Mouse (Mus musculus) hindbrain, embryonic 11.5 days (tissue): ENCODE data around the gene Bcl2l2. TPM values are rescaled to one million over a fixed set of nuclear protein-coding genes. Genes with fewer than 3 reads are reported as not detected.

Source experiments
- ATAC-seq: fragments of 200-750 bp; cut with Nextera tagmentation; 2 replicates; pipeline ENCODE4 v1.8.0; 2017; ENCODE audit warnings: mild to moderate bottlenecking, moderate TSS enrichment, moderate library complexity; ENCODE audit not compliant: low FRiP score
- DNase-seq: peaks from one replicate; pipeline ENCODE4 v3.0.0-alpha.2; 2015; ENCODE audit warnings: low spot score
- H3K27ac ChIP-seq: fragments of 300-500 bp; sonication (generic); 2 replicates; pipeline ENCODE4 v1.5.1; 2014; ENCODE audit warnings: mild to moderate bottlenecking, low read depth, low read length
- H3K27me3 ChIP-seq: fragments of 300-500 bp; sonication (generic); 2 replicates; pipeline ENCODE4 v1.6.1; 2014; ENCODE audit warnings: mild to moderate bottlenecking, low read length, moderate library complexity, mixed read lengths; ENCODE audit not compliant: control insufficient read depth, insufficient read depth
- H3K36me3 ChIP-seq: fragments of 300-500 bp; sonication (generic); 2 replicates; pipeline ENCODE4 v1.6.1; 2014; ENCODE audit warnings: mild to moderate bottlenecking, low read length, moderate library complexity, mixed read lengths; ENCODE audit not compliant: control insufficient read depth, insufficient read depth
- H3K4me1 ChIP-seq: fragments of 300-500 bp; sonication (generic); replicated peaks from 2 replicates; pipeline ENCODE4 v1.6.1; 2014; ENCODE audit warnings: low read length, mixed read lengths; ENCODE audit not compliant: control insufficient read depth, insufficient read depth
- H3K4me2 ChIP-seq: fragments of 300-500 bp; sonication (generic); replicated peaks from 2 replicates; pipeline ENCODE4 v1.6.1; 2014; ENCODE audit warnings: mild to moderate bottlenecking, low read depth, low read length
- H3K4me3 ChIP-seq: fragments of 300-500 bp; sonication (generic); 2 replicates; pipeline ENCODE4 v1.5.1; 2014; ENCODE audit warnings: low read depth, low read length
- H3K9ac ChIP-seq: fragments of 300-500 bp; sonication (generic); 2 replicates; pipeline ENCODE4 v1.6.1; 2014; ENCODE audit warnings: low read depth, low read length
- H3K9me3 ChIP-seq: fragments of 300-500 bp; sonication (generic); 2 replicates; pipeline ENCODE4 v1.6.1; 2016; ENCODE audit warnings: low read length; ENCODE audit not compliant: control insufficient read depth
- WGBS: fragments of 180-500 bp; shearing (Covaris S2); extraction: QIAGEN DNeasy Blood & Tissue Kit; methylation state at CpG from one replicate; pipeline ENCODE4 v1.1.7; 2014; 5-methylcytosine and 5-hydroxymethylcytosine counted together
- polyA plus RNA-seq: library from polyadenylated mRNA; unstranded; fragments of >200 nt; fragmentation: Nextera tagmentation; extraction: Ambion mirVana; gene quantifications from 2 replicates; pipeline ENCODE4 v1.2.1, GENCODE M21; 2014

Gene Bcl2l2
- polyA plus RNA-seq, 1 experiment from 2014 or later, result 4.3 TPM

DNA sequence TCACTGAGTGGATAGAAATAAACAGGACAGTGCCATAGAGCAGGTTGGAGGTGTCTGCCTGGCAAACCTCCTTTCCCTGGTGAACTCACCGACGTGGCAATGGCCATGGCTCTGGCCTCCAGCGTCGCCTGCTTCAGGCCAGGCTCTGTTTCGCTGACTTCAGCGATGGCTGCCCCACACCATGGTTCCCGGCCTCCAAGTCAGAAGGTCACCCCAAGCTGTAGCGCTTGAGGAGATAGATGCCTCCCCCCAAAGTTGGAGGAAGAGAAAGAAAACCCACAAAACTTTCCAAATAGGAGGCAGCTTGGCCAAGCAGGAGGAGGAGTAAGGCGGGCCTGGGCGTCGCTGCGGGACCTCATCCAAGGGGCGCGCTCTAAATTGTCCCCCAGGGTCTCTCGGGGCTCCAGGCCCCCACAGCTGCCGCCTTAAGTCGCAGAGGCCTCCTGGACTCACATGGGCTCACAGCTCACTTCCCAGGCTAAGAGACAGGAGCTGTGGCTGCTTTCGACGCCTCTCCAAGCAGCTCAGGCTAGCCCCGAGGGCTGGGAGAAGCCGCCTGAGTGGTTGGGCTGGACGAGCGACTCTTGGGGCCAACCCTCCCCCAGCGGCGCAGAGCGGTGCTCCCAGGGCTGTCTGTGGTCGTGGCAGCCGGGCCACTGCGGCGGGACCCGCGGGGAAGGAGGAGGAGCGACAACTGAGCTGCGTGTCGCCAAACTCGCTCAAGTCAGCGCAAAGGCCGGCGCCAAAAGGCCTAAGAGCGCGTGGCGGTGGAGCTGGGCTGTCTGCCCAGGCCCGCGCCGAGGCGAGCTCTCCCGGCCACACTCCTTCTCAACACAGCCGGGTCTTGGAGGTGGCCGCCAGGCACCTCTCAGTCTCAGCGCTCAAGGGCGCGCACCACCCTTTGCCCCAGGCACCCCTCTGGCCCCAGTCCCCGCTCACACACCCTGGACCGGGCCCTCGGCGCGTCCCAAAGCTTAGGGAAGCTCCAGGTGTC, 42.5 kb downstream of the Bcl2l2 start, which contains the start of gene Efs:
Gene Efs, minus strand, starts transcription at position 778 of the 994 bp plus-strand sequence.
- ATAC-seq (peak; percentile 63), DNase-seq (peak; percentile 76)
- Histone ChIP-seq H3K27me3 (no peaks in the 10 kb centered on the region), H3K36me3 (peaks cover 8% of the 10 kb centered on the region), H3K4me1 (peaks cover 7% of the 10 kb centered on the region), H3K9ac (peak within 1 kb of the TSS; percentile 86), H3K27ac (peak within 1 kb of the TSS; percentile 96), H3K4me3 (peak within 1 kb of the TSS; percentile 53), H3K4me2 (peak within 1 kb of the TSS; percentile 93), H3K9me3 (peaks cover 6% of the 10 kb centered on the region; the same call in 1 of the 2 replicates)
- WGBS, result under 1% methylated on average over 57 of the region's 57 CpGs

DNA sequence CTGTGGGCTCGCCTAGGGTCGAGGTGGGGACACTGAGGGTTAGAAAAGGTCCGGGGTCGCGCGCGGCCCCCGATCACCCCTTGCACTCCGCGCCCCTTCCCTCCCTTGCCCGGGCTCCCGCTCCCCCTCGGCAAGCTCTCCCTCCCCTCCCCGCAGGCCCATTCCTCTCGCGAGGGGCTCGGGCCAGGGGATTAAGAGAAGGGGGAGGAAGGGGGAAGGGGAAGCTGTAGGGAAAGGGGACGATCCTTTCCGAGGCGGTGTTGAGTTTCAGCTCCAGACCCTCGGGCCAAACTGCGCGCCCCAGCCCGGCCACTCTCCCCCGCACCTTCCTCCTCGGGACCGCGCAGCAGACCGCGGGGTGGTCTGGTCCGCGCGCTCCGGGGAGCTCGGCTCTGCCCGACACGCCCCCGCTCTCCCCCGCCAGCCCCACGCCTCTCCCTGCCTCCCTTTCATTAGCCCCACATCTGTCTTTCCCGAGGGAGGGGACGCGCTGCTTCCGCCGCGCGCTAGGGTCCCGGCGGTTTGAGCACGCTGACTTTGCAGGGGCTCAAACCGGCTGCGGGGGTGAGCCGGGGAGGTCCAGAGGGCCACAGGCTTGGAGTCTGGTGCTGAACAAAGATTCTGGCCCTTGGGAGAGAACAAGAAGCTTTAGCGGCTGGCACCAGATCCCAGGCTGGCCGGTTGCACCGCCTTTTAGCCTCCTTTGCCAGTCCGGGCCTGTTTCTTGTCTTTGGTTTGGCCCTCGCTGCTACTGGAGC, 43.4 kb downstream of the Bcl2l2 start:
- Histone ChIP-seq H3K4me2 (peak overlapping the region; percentile 93), H3K4me3 (peak overlapping the region; percentile 53), H3K9ac (peak overlapping the region; percentile 86), H3K9me3 (no peaks in the 10 kb centered on the region), H3K36me3 (0 out of 2 replicates have a peak, but pooled peaks cover 3% of the 10 kb centered on the region), H3K27ac (peak overlapping the region; percentile 96), H3K4me1 (peaks cover 7% of the 10 kb centered on the region), H3K27me3 (no peaks in the 10 kb centered on the region)
- under 1% methylated on average over 39 of the region's 58 CpGs for WGBS
- DNase-seq, result peak; percentile 86
- ATAC-seq, result peak; percentile 79

DNA sequence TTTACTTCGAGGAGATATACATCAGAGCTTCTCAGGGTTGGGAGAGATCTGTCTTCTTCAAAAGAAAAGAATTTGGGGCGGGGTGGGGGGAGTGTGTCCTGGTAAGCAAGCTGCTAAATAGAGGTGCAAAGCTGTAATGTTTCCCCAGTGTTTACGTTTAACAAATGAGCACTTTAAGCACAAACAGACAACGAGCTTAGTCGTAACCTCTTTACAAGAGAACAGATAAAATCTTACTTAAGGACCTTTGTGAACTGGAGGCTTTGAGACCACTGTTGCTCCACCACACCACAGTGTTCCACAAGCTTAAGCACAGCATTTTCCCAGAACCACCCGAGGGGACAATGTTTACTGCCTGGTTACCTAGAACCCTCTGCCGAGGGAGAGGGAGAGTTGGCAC, 44.1 kb downstream of the Bcl2l2 start:
- H3K4me1 ChIP-seq, result peaks cover 7% of the 10 kb centered on the region
- H3K9ac ChIP-seq, result peak overlapping the region; percentile 86
- no peak for ATAC-seq
- H3K9me3 ChIP-seq, result no peaks in the 10 kb centered on the region
- H3K27me3 ChIP-seq, result no peaks in the 10 kb centered on the region
- peak overlapping the region; percentile 53 for H3K4me3 ChIP-seq
- H3K36me3 ChIP-seq, result no peaks in the 10 kb centered on the region
- DNase-seq, result no peak
- WGBS, result 21% methylated on average over 7 of the region's 7 CpGs
- H3K27ac ChIP-seq, result peak overlapping the region; percentile 96
- peak overlapping the region; percentile 93 for H3K4me2 ChIP-seq

DNA sequence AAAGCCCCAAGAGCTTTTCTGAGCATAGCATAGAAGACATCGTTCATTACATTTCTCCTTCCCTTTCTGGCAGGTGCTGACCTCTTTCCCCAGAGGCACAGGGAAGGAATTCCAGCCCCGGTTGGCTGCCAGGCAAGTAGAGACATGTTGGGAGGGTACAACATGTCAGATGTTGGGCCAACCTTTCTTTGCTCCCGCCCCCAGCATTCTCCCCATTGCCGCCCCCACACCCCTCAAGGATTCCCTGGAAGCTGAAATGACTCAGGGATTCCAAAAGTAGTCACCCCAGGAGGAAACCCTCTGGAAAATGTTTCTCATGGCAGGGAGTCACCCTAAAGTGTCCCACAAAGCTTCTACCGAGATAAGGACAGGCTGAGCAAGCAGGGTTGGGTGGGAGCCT, 46.6 kb downstream of the Bcl2l2 start:
- H3K9ac ChIP-seq, result no peak overlapping the region
- no peaks in the 10 kb centered on the region for H3K27me3 ChIP-seq
- H3K36me3 ChIP-seq, result no peaks in the 10 kb centered on the region
- ATAC-seq (no peak), DNase-seq (no peak)
- H3K4me2 ChIP-seq, result no peak overlapping the region
- no peak overlapping the region for H3K27ac ChIP-seq
- H3K9me3 ChIP-seq, result no peaks in the 10 kb centered on the region
- peaks cover 10% of the 10 kb centered on the region for H3K4me1 ChIP-seq
- H3K4me3 ChIP-seq, result no peak overlapping the region
- WGBS, result 81% methylated on average over 5 of the region's 5 CpGs

DNA sequence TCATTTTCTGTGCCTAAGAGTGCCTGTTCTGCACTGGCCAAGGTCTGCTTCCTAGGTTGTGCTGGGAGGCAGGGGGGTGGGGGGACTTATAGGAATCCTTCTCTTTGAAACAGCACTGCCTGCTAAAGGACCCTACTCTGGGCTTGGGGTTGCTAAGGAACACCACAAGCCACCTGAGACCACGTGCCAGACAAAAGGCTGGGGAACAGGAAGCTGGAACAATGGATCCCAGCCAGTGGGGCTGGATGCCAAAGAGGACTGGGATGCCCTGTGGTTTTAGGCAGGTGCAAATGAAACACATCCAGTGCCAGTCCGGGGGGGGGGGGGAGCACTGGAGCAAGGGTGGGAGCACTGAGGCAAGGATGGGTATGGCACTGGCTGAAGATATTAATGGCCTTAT, 47.3 kb downstream of the Bcl2l2 start:
- peaks cover 9% of the 10 kb centered on the region for H3K4me1 ChIP-seq
- no peak for ATAC-seq
- 13% methylated on average over 2 of the region's 2 CpGs for WGBS

DNA sequence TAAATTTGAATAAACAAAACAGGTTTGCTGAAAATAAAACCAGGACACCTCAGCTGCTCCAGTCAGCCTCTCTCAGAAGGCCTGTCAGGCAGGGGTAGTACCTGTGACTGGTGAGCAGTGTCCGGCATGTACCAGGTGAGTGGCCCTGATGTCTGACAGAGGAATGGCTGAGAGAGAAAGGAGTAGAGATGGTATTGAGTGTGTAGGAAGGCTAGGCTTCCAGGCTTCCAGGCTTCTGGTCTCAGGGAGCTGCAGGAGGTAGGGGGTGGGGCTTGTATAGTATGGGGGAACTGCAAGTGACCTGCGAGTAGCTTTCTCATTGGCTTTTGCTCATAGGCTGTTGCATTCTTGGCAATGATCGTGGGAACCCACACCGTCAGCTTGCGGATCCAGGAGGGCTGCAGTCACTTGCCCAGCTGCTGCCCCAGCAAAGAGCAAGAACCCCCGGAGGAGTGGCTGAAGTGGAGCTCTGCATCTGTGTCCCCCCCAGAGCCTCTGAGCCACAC, 49.5 kb downstream of the Bcl2l2 start, which contains the start of gene Il25:
Gene Il25, plus strand, starts transcription at position 51 of the 506 bp plus-strand sequence.
- Histone ChIP-seq H3K9me3 (no peaks in the 10 kb centered on the region), H3K4me3 (no peak within 1 kb of the TSS), H3K9ac (no peak within 1 kb of the TSS), H3K4me1 (peaks cover 5% of the 10 kb centered on the region; the same call in 1 of the 2 replicates), H3K27ac (no peak within 1 kb of the TSS), H3K4me2 (no peak within 1 kb of the TSS), H3K36me3 (no peaks in the 10 kb centered on the region), H3K27me3 (no peaks in the 10 kb centered on the region)
- DNase-seq (no peak), ATAC-seq (0 out of 2 replicates have a peak, but pooled peaks have one; percentile 15)
- 28% methylated on average over 6 of the region's 6 CpGs for WGBS

More for the DNA sequence above, 47.3 kb downstream of the Bcl2l2 start:
- H3K9ac ChIP-seq, result no peak overlapping the region
- no peak for DNase-seq
- H3K4me3 ChIP-seq, result no peak overlapping the region
- no peaks in the 10 kb centered on the region for H3K27me3 ChIP-seq
- no peaks in the 10 kb centered on the region for H3K36me3 ChIP-seq
- H3K9me3 ChIP-seq, result no peaks in the 10 kb centered on the region
- H3K4me2 ChIP-seq, result no peak overlapping the region
- no peak overlapping the region for H3K27ac ChIP-seq

DNA sequence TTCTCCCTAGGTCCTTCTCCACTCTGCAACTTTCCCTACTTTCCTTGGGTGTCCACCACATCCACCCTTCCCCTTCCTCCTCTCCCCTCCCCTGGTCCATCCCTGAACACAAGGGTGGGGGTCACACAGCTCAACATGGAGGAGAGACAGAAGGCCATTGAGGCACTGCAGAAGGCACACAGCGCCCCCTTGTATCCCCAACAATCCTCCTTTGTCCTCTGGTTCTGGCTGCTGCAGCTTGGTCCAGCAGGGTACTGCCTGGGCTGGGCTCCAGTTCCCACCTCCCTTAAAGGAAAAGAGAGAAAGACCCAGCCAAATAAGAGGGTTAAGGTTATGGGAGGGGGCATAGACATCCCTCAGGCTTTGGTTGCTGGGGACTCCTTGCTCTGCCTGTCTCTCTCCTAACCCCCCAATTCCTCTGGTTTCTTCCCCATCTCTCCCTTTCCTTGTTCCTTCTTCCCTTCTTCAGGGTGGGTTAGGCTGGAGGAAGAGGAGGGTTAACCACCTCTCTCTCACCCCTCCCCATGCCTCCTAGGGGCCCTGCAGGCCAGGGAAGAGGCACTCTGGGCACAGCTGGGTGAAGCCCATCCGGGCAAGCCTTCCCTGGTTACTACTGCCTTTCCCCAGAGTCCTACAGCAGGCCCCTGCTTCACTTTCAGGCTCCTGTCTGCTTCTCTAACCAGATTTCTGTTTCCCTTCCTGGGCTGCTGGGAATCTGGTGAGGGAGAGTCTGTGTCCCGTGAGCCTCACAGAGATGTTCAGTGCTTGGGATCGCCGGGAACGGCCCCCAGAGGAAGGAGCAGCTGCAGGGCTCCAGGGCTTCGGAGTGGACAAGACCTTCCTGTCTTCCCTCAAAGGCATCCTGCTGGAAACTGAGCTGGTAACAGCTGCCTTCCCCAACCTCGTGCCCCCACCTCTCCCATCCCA, 53.0 kb downstream of the Bcl2l2 start, which contains the start of gene Cmtm5:
Gene Cmtm5, plus strand, starts transcription at position 358 of the 927 bp plus-strand sequence.
- peaks cover 5% of the 10 kb centered on the region; the same call in 1 of the 2 replicates for H3K4me1 ChIP-seq
- no peaks in the 10 kb centered on the region for H3K27me3 ChIP-seq
- no peak within 1 kb of the TSS for H3K9ac ChIP-seq
- H3K27ac ChIP-seq, result no peak within 1 kb of the TSS
- ATAC-seq, result 0 out of 2 replicates have a peak, but pooled peaks have one; percentile 38
- no peak within 1 kb of the TSS for H3K4me2 ChIP-seq
- 34% methylated on average over 8 of the region's 8 CpGs for WGBS
- H3K36me3 ChIP-seq, result no peaks in the 10 kb centered on the region
- peak; percentile 16 for DNase-seq
- H3K4me3 ChIP-seq, result no peak within 1 kb of the TSS
- H3K9me3 ChIP-seq, result no peaks in the 10 kb centered on the region
